Mouse (Mus musculus) cerebellum, postnatal 25 days (tissue): ENCODE measurements at regions not wholly inside any gene's neighbourhood (a gene's known extent, or its start where the extent isn't known, plus 50 kb on each side); places are given as distances from the start of the nearest gene placed in this dataset.

Experiments used
- DNase-seq, 2 experiments: peaks; one replicate each; pipeline ENCODE4 v3.0.0; 2021; ENCODE audit warnings: mixed read lengths in 2 of 2

DNA sequence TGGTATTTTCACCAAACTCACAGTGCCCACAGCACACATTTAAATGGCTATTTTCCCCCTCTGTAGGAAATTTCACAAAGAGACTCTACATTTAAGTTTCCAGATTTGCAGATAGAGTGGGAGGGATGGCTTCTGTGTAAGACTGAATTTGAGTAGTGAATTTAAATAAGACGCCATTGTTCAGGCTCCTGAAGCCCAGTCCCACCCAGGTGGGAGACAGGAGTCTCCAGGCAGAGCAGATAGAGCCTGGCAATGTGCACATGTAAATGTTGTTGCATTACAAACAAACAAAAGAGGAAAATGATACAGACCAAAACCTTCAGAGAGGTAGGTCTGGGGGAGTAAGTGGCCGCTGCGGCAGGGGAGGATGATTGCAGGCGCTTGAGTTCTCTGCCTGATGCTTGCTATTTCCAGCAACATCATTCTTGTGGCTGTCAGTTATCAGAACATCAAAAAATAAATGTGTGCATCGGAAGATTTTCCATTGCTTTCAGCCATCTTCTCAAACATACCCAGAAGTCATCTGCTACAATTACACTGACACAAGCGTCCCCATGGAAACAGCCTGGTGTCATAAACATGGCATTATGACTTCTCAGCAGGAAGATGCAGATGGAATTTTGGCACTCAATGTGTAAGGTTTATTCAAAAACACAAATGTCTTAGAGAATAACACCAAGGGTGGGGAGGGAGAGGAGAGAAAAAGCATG lies 318.5 kb downstream of the Phkb start:
- no peak for DNase-seq

GRCm38 (mm10) chr8:86147586-86147985 lies 306.8 kb downstream of the Phkb start:
- no peak for DNase-seq

DNA sequence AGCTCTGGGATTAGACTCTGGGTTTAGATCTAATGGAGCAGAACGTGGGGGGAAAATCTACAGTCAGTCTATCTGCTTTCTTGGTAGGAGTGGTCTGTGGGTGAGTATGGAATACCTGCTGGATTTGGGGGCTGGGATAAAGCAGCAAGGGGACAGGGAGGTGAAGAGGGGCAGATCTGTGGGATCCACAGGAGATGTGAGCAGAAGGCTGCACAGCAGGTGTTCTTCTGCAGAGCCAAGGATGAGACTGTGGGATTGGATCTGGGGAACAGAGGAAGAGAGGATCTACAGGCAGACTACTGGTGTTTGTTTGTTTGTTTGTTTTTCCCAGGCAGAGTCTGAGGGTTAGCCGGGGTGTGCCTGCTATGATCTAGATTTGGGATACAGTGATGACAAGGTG lies 284.5 kb downstream of the Phkb start:
- peak; percentile 94 to 95 for DNase-seq

GRCm38 (mm10) chr8:86124655-86125054 lies 283.9 kb downstream of the Phkb start:
- DNase-seq = peak; percentile 51
